Comparison of ENCODE assay signal across 8 mouse cellular contexts in the genomic region with DNA sequence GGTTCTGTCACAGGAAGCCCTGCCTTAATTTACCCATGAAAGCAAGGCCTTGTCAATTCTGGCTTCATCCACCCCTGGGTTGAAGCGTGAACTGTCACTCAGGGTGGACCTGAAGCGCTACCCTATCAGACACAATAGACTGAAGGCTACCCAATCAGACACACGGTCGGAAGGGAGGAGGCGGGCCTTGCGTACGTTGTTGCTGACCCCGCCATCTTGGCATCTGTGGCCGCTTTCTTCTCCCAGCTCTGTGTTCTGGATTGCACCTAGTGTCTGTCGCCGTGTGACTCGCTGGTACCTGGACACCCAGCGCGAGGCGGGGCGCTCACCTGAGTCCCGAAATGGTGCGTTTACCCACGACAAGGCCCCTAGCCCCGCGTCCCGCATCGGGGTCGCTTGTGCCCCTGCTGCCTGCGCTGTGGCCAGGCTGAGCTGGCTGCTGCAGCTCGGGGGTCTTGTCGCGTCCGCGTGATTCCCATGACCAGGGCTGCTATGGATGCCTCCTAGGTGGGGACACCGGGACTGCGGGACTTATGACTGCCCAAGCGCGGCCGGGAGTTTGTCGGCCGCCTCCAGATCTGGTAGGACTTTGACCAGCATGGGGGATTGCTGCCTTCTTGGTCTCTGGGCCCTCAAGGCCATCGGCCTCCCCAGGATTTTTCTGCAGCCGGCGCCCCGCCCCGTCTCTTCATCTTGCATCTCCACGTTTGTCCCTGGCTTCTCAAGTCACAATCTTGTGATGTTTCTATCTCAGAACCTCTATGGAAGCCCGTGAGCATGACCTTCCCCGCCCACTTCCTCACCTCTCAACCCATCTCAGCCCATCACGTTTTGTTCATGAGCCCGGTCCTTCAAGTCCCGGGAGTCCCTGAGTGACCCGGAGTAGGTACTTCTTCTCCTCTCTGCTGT. TPM values are rescaled to one million over a fixed set of nuclear protein-coding genes. Genes with fewer than 3 reads are reported as not detected.
DNase-seq lines count a peak whose midpoint lies in the region; ATAC-seq and TF ChIP-seq lines count a peak whose summit lies in the region.

Zfp157 (plus strand) TSS at position 183 of the 909 bp plus-strand sequence.

- WGBS in cerebellum, adult 2 months, result under 1% methylated on average over 49 of the region's 49 CpGs
- under 1% methylated on average over 49 of the region's 49 CpGs for WGBS in forebrain, postnatal 0 days
- WGBS in lung, embryonic 15.5 days, result under 1% methylated on average over 49 of the region's 49 CpGs

- DNase-seq in MEL (ENCODE audit: low read depth, low spot score), result peak; percentile 97
- peak; percentile 92 to 95 for DNase-seq in cerebellum, adult 2 months
- DNase-seq in forebrain, postnatal 0 days, result peak; percentile 95
- DNase-seq in heart, postnatal 4 days, result peak; percentile 92
- DNase-seq in layer of hippocampus, adult 8-10 months (ENCODE audit: low spot score in 2 of 2), result peak; percentile 95
- peak; percentile 80 for DNase-seq in ovary, adult 18-20 months (ENCODE audit: low spot score)
- peak; percentile 92 for DNase-seq in thymus, postnatal 0 days (ENCODE audit: low spot score)

- TF ChIP-seq RAD21 in MEL (IDR thresholded peaks at IDR 0.05; ENCODE audit: low read depth, low read length), result no peak

- H3K36me3 ChIP-seq in MEL (ENCODE audit: control insufficient read depth in 1 of 2, insufficient read depth in 2 of 2, low read length in 2 of 2), result peaks cover under 1 to 6% of the 10 kb centered on the region in 2 experiments
- peaks cover 19% of the 10 kb centered on the region for H3K36me3 ChIP-seq in forebrain, postnatal 0 days (ENCODE audit: insufficient read depth)
- H3K36me3 ChIP-seq in lung, embryonic 15.5 days, result peaks cover 20% of the 10 kb centered on the region

- TF ChIP-seq EP300 in MEL (IDR thresholded peaks at IDR 0.05; ENCODE audit: low read depth in 1 of 2, low read length in 2 of 2), result no peak

- peak within 1 kb of the TSS; percentile 92 to 98 for H3K4me3 ChIP-seq in MEL (ENCODE audit: control insufficient read depth in 1 of 2, insufficient read depth in 1 of 2, low read depth in 2 of 2, low read length in 2 of 2)
- peak within 1 kb of the TSS; percentile 65 for H3K4me3 ChIP-seq in cerebellum, adult 2 months (replicated peaks; ENCODE audit: insufficient read depth, low read depth, low read length)
- H3K4me3 ChIP-seq in forebrain, postnatal 0 days (ENCODE audit: low read depth, low read length), result peak within 1 kb of the TSS; percentile 99
- peak within 1 kb of the TSS; percentile 70 for H3K4me3 ChIP-seq in lung, embryonic 15.5 days

- H3K27me3 ChIP-seq in MEL (ENCODE audit: control insufficient read depth in 1 of 2, insufficient read depth in 2 of 2, low read length in 2 of 2), result no peaks in the 10 kb centered on the region
- no peaks in the 10 kb centered on the region for H3K27me3 ChIP-seq in cerebellum, adult 2 months (ENCODE audit: control insufficient read depth, insufficient read depth, low read length)
- H3K27me3 ChIP-seq in forebrain, postnatal 0 days (ENCODE audit: insufficient read depth, low read length), result no peaks in the 10 kb centered on the region
- H3K27me3 ChIP-seq in lung, embryonic 15.5 days, result no peaks in the 10 kb centered on the region

- peak within 1 kb of the TSS; percentile 94 for H3K9ac ChIP-seq in MEL (ENCODE audit: control insufficient read depth, low read depth, low read length, poor library complexity, severe bottlenecking)
- peak within 1 kb of the TSS; percentile 100 for H3K9ac ChIP-seq in forebrain, postnatal 0 days
- H3K9ac ChIP-seq in lung, embryonic 15.5 days, result peak within 1 kb of the TSS; percentile 90

- H3K4me1 ChIP-seq in MEL (ENCODE audit: control insufficient read depth in 1 of 2, insufficient read depth in 2 of 2, low read length in 2 of 2), result peaks cover 2 to 9% of the 10 kb centered on the region in 2 experiments; a peak in 2 of 4 replicates
- H3K4me1 ChIP-seq in cerebellum, adult 2 months (ENCODE audit: control insufficient read depth, insufficient read depth, low read length), result peaks cover 7% of the 10 kb centered on the region; the same call in 1 of the 2 replicates
- peaks cover 13% of the 10 kb centered on the region for H3K4me1 ChIP-seq in forebrain, postnatal 0 days (ENCODE audit: insufficient read depth)
- H3K4me1 ChIP-seq in lung, embryonic 15.5 days, result peaks cover 17% of the 10 kb centered on the region

- H3K79me2 ChIP-seq in MEL (ENCODE audit: control insufficient read depth, insufficient read depth, low read length, poor library complexity), result peaks cover 11% of the 10 kb centered on the region

- ATAC-seq in forebrain, postnatal 0 days, result peak; percentile 100
- ATAC-seq in lung, embryonic 15.5 days (ENCODE audit: borderline replicate concordance, extremely low read depth, low FRiP score, low TSS enrichment), result peak; percentile 100

- TF ChIP-seq CTCF in MEL (IDR thresholded peaks at IDR 0.05 in 2 of 3, conservative IDR thresholded peaks at IDR 0.05 in 1 of 3; ENCODE audit: control insufficient read depth in 1 of 3, insufficient read depth in 1 of 3, low read depth in 2 of 3, low read length in 3 of 3, poor library complexity in 1 of 3, severe bottlenecking in 1 of 3), result no peak
- no peak for TF ChIP-seq CTCF in cerebellum, adult 2 months (IDR thresholded peaks at IDR 0.05; ENCODE audit: borderline replicate concordance, insufficient read depth, low read depth, low read length)
- TF ChIP-seq CTCF in forebrain, postnatal 0 days (IDR thresholded peaks at IDR 0.05; ENCODE audit: low read depth), result peak; percentile 24; the same call in 1 of the 2 replicates

- H3K27ac ChIP-seq in MEL (ENCODE audit: control insufficient read depth, low read depth, low read length), result peak within 1 kb of the TSS; percentile 56
- H3K27ac ChIP-seq in cerebellum, adult 2 months (ENCODE audit: insufficient read depth, low read length), result peak within 1 kb of the TSS; percentile 69
- H3K27ac ChIP-seq in forebrain, postnatal 0 days (ENCODE audit: low read depth, low read length), result peak within 1 kb of the TSS; percentile 96
- H3K27ac ChIP-seq in lung, embryonic 15.5 days, result peak within 1 kb of the TSS; percentile 57

- no peaks in the 10 kb centered on the region for H3K9me3 ChIP-seq in MEL (replicated peaks; ENCODE audit: insufficient read depth, low read length)
- H3K9me3 ChIP-seq in forebrain, postnatal 0 days (ENCODE audit: low read length), result no peaks in the 10 kb centered on the region
- H3K9me3 ChIP-seq in lung, embryonic 15.5 days, result no peaks in the 10 kb centered on the region

- H3K4me2 ChIP-seq in forebrain, postnatal 0 days (ENCODE audit: low read depth), result peak within 1 kb of the TSS; percentile 74
- peak within 1 kb of the TSS; percentile 67 for H3K4me2 ChIP-seq in lung, embryonic 15.5 days

- TF ChIP-seq POLR2A in MEL (IDR thresholded peaks at IDR 0.05; ENCODE audit: control insufficient read depth in 1 of 2, insufficient read depth in 1 of 2, low read depth in 1 of 2, low read length in 2 of 2, poor library complexity in 1 of 2), result peak; percentile 61 to 76; a peak in 2 of 4 replicates
- peak; percentile 81; the same call in 1 of the 2 replicates for TF ChIP-seq POLR2A in cerebellum, adult 2 months (IDR thresholded peaks at IDR 0.05; ENCODE audit: borderline replicate concordance, insufficient read depth, low read length)

TF ChIP-seq in MEL, 35 proteins besides CTCF, POLR2A, EP300 and RAD21 (continues in another document):
- TF ChIP-seq POLR2AphosphoS5 (IDR thresholded peaks at IDR 0.05; ENCODE audit: borderline replicate concordance, low read depth, low read length), result no peak
- TF ChIP-seq SMC3 (IDR thresholded peaks at IDR 0.05; ENCODE audit: low read depth, low read length), result no peak
- TF ChIP-seq UBTF (IDR thresholded peaks at IDR 0.05; ENCODE audit: borderline replicate concordance, insufficient read depth, low read depth, low read length), result no peak
- no peak for TF ChIP-seq RCOR1 (IDR thresholded peaks at IDR 0.05; ENCODE audit: low read depth, low read length)
- TF ChIP-seq MXI1 (IDR thresholded peaks at IDR 0.05; ENCODE audit: low read depth, low read length), result peak; percentile 57
- 0 out of 2 replicates have a peak, but pooled peaks have one; percentile 10 for TF ChIP-seq NRF1 (IDR thresholded peaks at IDR 0.05; ENCODE audit: insufficient read depth, low read depth, low read length, poor library complexity, severe bottlenecking)
- no peak for TF ChIP-seq ZNF384 (IDR thresholded peaks at IDR 0.05; ENCODE audit: low read depth, low read length)
- TF ChIP-seq ETS1 (IDR thresholded peaks at IDR 0.05; ENCODE audit: low read depth, low read length), result no peak
- no peak for TF ChIP-seq MEF2A (IDR thresholded peaks at IDR 0.05; ENCODE audit: extremely low read depth, insufficient replicate concordance, low read depth, low read length, poor library complexity, severe bottlenecking)
- no peak for TF ChIP-seq USF2 (IDR thresholded peaks at IDR 0.05; ENCODE audit: borderline replicate concordance in 1 of 2, insufficient read depth in 1 of 2, low read depth in 1 of 2, low read length in 2 of 2)
- peak; percentile 53; the same call in 1 of the 2 replicates for TF ChIP-seq ELF1 (IDR thresholded peaks at IDR 0.05; ENCODE audit: low read depth, low read length)
- no peak for TF ChIP-seq JUND (IDR thresholded peaks at IDR 0.05; ENCODE audit: low read depth, low read length)
- no peak for TF ChIP-seq GATA1 (IDR thresholded peaks at IDR 0.05; ENCODE audit: low read depth, low read length)
- TF ChIP-seq MAFK (IDR thresholded peaks at IDR 0.05; ENCODE audit: borderline replicate concordance, low read depth, low read length), result no peak
- TF ChIP-seq ZMIZ1 (IDR thresholded peaks at IDR 0.05; ENCODE audit: low read depth, low read length), result 0 out of 2 replicates have a peak, but pooled peaks have one; percentile 48
- peak; percentile 75 for TF ChIP-seq HCFC1 (IDR thresholded peaks at IDR 0.05; ENCODE audit: low read depth, low read length)
- 0 out of 2 replicates have a peak, but pooled peaks have one; percentile 63 for TF ChIP-seq TBP (IDR thresholded peaks at IDR 0.05; ENCODE audit: low read depth, low read length)
- peak; percentile 50; the same call in 1 of the 2 replicates for TF ChIP-seq CHD2 (IDR thresholded peaks at IDR 0.05; ENCODE audit: low read length)

RNA-seq across cellular contexts. Expression of gene Zfp157, which starts in this region (rescaled TPM):
- total RNA-seq in MEL (2012; rRNA removed), result 5.5 and 6.7 TPM in 2 replicates
- polyA plus RNA-seq in MEL (2012; ENCODE audit: insufficient read depth in 1 of 2, insufficient read length in 2 of 2, low read depth in 1 of 2, low replicate concordance in 2 of 2, missing spikeins in 1 of 2), result 1 to 10 TPM in 1 of 2 experiments, not detected in 1; 3.8 TPM
- 18.4 and 19.2 TPM in 2 replicates for polyA plus RNA-seq in cerebellum, adult 2 months (2012; rRNA removed)
- 46.9 and 67.6 TPM in 2 replicates for total RNA-seq in forebrain, postnatal 0 days (2014; rRNA removed)
- 37.3 and 39.3 TPM in 2 replicates for polyA plus RNA-seq in forebrain, postnatal 0 days (2015; fragmentation: Nextera tagmentation; extraction: Ambion mirVana)
- total RNA-seq in heart, postnatal 4 days (2021), result 10 to 100 TPM; 10.1 to 12.8 TPM
- 10 to 100 TPM; 21.1 to 29.6 (median 24.7) TPM for total RNA-seq in layer of hippocampus, adult 8-10 months (2022)
- polyA plus RNA-seq in lung, embryonic 15.5 days (2015; fragmentation: Nextera tagmentation; extraction: Ambion mirVana), result 33.3 and 36.1 TPM in 2 replicates
- 19.2 and 22.6 TPM in 2 replicates for polyA plus RNA-seq in thymus, postnatal 0 days (2015; fragmentation: Nextera tagmentation; extraction: Ambion mirVana)

Comparison
In these comparisons a context has a peak if more than half of its experiments do, and no peak if none do; other contexts are left out.
1. Peak in every context shown above with its lines: DNase-seq, ATAC-seq, H3K4me3 ChIP-seq and H3K27ac ChIP-seq.